Mouse (Mus musculus): ENCODE measurements around the gene Disp1. TPM values are rescaled to one million over a fixed set of nuclear protein-coding genes. Genes with fewer than 3 reads are reported as not detected.

Disp1 gene
- polyA plus RNA-seq, 1 experiment: 5.8 TPM

DNA sequence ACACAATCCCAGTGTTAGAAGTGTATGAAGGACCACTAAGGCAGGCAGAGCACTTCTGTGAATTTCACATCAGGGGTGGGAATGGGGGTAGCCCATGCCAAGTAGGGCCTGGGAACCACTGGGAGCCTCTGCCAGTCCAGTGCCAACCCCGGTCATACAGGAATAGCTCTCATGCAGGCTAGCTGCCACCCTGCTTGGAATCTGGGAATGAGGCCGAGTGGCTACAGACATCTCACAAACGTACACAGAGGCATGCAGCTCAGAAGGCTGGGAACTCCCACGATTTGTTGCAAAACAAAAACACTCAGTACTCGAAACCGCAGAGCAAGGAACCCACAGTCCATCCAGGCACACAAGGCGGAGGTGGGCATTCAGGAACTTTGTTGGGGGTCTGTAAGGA is 153.5 kb downstream of the Disp1 start:
- Histone ChIP-seq H3K27me3 (ENCODE audit: control insufficient read depth, insufficient read depth, low read length) (no peaks in the 10 kb centered on the region), H3K36me3 (ENCODE audit: control insufficient read depth, insufficient read depth, low read length) (no peaks in the 10 kb centered on the region), H3K4me1 (ENCODE audit: control insufficient read depth, insufficient read depth, low read length) (no peaks in the 10 kb centered on the region), H3K27ac (ENCODE audit: control insufficient read depth, insufficient read depth, low read depth, low read length) (no peak overlapping the region), H3K4me3 (ENCODE audit: control insufficient read depth, low read depth, low read length) (no peak overlapping the region)
- no peak for TF ChIP-seq CTCF (IDR thresholded peaks at IDR 0.05; ENCODE audit: control insufficient read depth, insufficient read depth, insufficient replicate concordance, low read depth, low read length)
- no peak for TF ChIP-seq POLR2A (IDR thresholded peaks at IDR 0.05; ENCODE audit: control insufficient read depth, low read depth, low read length)

DNA sequence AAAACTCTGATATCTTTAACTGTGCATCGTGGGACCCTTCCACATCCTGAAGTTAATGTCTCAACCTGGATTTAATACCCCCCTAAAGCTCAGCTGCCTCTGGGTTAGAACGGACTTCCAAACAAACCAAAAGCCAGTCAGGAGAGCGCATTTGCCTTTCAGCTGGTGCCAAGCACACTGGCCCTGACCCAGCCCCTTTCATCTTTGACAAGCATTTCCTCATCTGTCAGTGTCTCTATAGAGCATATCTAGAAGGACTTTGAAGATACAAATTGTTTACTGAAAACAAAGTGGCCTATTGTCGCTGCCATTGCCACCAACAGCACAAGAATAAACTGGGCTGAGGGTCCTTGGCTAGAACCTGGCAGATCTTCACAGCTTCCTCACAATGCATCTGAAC is 154.3 kb downstream of the Disp1 start:
- Histone ChIP-seq H3K36me3 (ENCODE audit: control insufficient read depth, insufficient read depth, low read length) (no peaks in the 10 kb centered on the region), H3K27me3 (ENCODE audit: control insufficient read depth, insufficient read depth, low read length) (no peaks in the 10 kb centered on the region), H3K4me1 (ENCODE audit: control insufficient read depth, insufficient read depth, low read length) (no peaks in the 10 kb centered on the region), H3K27ac (ENCODE audit: control insufficient read depth, insufficient read depth, low read depth, low read length) (no peak overlapping the region), H3K4me3 (ENCODE audit: control insufficient read depth, low read depth, low read length) (no peak overlapping the region)
- no peak for TF ChIP-seq POLR2A (IDR thresholded peaks at IDR 0.05; ENCODE audit: control insufficient read depth, low read depth, low read length)
- TF ChIP-seq CTCF (IDR thresholded peaks at IDR 0.05; ENCODE audit: control insufficient read depth, insufficient read depth, insufficient replicate concordance, low read depth, low read length): no peak

DNA sequence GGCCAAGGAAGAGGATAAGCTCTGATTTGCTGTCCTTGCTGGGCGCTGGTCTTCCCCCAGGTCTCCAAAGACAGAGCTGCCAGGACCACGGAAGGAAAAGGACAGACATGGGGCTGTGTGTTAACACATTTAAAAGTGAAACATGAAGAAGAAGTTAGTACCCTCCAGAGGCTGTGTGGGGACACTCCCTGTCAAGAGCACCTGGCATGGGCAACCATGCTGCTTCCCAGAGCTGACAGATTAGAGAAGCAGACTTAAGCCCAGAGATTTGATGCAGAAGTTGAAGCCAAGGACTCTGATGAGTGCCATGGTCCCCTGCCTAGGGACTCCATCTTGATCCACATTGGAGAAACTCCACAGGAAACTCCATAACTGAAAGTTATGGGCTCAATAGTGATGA is 160.7 kb downstream of the Disp1 start:
- TF ChIP-seq POLR2A (IDR thresholded peaks at IDR 0.05; ENCODE audit: control insufficient read depth, low read depth, low read length): no peak
- no peak for TF ChIP-seq CTCF (IDR thresholded peaks at IDR 0.05; ENCODE audit: control insufficient read depth, insufficient read depth, insufficient replicate concordance, low read depth, low read length)
- H3K27me3 ChIP-seq (ENCODE audit: control insufficient read depth, insufficient read depth, low read length): no peaks in the 10 kb centered on the region

DNA sequence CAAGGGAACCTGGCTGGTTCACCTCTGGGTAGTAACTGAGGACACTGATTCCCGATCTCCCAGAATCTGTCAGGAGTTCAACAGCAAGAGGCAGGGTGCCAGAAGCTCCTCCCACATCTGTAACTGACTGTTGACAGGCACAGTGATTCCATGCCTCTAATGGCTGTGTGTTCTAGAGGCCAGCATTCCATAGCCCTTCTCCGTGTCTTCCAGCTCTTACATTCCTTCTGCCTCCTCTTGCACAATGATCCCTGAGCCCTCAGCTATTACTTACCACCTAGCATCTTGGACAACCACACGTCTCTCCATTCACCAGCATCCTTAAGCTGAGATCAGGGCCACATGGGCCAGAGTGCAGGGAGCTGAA is 165.1 kb downstream of the Disp1 start:
- Histone ChIP-seq H3K27ac (ENCODE audit: control insufficient read depth, insufficient read depth, low read depth, low read length) (no peak overlapping the region), H3K36me3 (ENCODE audit: control insufficient read depth, insufficient read depth, low read length) (no peaks in the 10 kb centered on the region), H3K4me3 (ENCODE audit: control insufficient read depth, low read depth, low read length) (no peak overlapping the region), H3K4me1 (ENCODE audit: control insufficient read depth, insufficient read depth, low read length) (peaks cover 4% of the 10 kb centered on the region), H3K27me3 (ENCODE audit: control insufficient read depth, insufficient read depth, low read length) (no peaks in the 10 kb centered on the region)
- no peak for TF ChIP-seq CTCF (IDR thresholded peaks at IDR 0.05; ENCODE audit: control insufficient read depth, insufficient read depth, insufficient replicate concordance, low read depth, low read length)
- no peak for TF ChIP-seq POLR2A (IDR thresholded peaks at IDR 0.05; ENCODE audit: control insufficient read depth, low read depth, low read length)

More for the DNA sequence above, 160.7 kb downstream of the Disp1 start:
- Histone ChIP-seq H3K4me3 (ENCODE audit: control insufficient read depth, low read depth, low read length) (no peak overlapping the region), H3K4me1 (ENCODE audit: control insufficient read depth, insufficient read depth, low read length) (peaks cover 4% of the 10 kb centered on the region), H3K27ac (ENCODE audit: control insufficient read depth, insufficient read depth, low read depth, low read length) (no peak overlapping the region), H3K36me3 (ENCODE audit: control insufficient read depth, insufficient read depth, low read length) (no peaks in the 10 kb centered on the region)

DNA sequence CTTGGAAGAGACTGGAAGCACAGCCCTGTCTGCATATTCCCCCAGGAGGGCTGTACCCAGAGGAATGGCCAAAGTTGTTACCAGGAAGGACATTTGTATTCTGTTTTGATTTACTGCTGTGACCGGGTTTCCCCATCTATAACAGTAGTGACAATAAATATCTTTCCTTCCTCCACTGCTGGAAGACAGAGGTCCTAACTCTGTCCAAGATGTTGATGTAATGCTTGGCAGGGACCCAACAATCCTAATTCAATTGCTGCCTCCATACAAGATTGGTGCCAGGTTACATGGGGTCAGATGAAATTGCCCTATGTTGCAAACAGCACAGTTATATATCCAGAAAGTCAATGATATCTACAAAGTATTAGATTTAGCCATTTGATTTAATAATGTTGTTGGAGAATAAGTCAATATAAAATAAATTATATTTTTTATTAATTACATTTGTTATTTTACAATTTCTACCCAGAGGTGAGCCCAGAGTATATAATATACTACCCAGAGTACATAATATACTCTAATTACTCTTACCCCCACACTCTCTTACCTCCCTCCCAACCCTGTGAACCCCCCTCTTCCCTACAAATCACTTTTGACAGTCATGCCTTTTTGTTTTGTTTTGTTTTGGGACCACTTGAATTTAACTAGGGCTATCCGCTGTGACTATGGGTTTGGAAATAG is 165.6 kb downstream of the Disp1 start:
- no peak for TF ChIP-seq CTCF (IDR thresholded peaks at IDR 0.05; ENCODE audit: control insufficient read depth, insufficient read depth, insufficient replicate concordance, low read depth, low read length)
- no peak for TF ChIP-seq POLR2A (IDR thresholded peaks at IDR 0.05; ENCODE audit: control insufficient read depth, low read depth, low read length)

DNA sequence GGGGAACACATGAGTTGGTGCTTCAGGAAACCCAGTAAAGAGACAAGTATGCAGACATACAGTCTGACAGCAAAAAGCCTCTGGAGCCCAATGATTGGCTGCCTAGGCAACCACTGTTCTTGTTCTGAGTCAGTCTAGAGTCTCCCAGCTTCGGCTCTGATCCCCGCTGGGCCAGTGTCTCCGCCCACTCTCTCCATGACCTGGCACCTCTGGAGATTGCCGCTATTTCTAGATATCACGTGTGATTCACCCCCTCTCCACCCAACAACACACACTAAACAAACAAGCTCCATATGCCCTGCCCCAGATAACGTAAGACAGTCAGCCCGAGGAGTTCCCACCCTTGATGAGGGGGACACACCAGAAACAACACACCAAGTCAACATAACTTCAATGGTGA is 168.7 kb downstream of the Disp1 start:
- Histone ChIP-seq H3K27me3 (ENCODE audit: control insufficient read depth, insufficient read depth, low read length) (no peaks in the 10 kb centered on the region), H3K4me1 (ENCODE audit: control insufficient read depth, insufficient read depth, low read length) (peaks cover 4% of the 10 kb centered on the region), H3K4me3 (ENCODE audit: control insufficient read depth, low read depth, low read length) (no peak overlapping the region), H3K36me3 (ENCODE audit: control insufficient read depth, insufficient read depth, low read length) (no peaks in the 10 kb centered on the region), H3K27ac (ENCODE audit: control insufficient read depth, insufficient read depth, low read depth, low read length) (no peak overlapping the region)
- TF ChIP-seq CTCF (IDR thresholded peaks at IDR 0.05; ENCODE audit: control insufficient read depth, insufficient read depth, insufficient replicate concordance, low read depth, low read length) (no peak), POLR2A (IDR thresholded peaks at IDR 0.05; ENCODE audit: control insufficient read depth, low read depth, low read length) (no peak)

More for the DNA sequence above, 165.6 kb downstream of the Disp1 start:
- no peak overlapping the region for H3K27ac ChIP-seq (ENCODE audit: control insufficient read depth, insufficient read depth, low read depth, low read length)
- peaks cover 4% of the 10 kb centered on the region for H3K4me1 ChIP-seq (ENCODE audit: control insufficient read depth, insufficient read depth, low read length)
- H3K4me3 ChIP-seq (ENCODE audit: control insufficient read depth, low read depth, low read length): no peak overlapping the region
- H3K27me3 ChIP-seq (ENCODE audit: control insufficient read depth, insufficient read depth, low read length): no peaks in the 10 kb centered on the region
- no peaks in the 10 kb centered on the region for H3K36me3 ChIP-seq (ENCODE audit: control insufficient read depth, insufficient read depth, low read length)

DNA sequence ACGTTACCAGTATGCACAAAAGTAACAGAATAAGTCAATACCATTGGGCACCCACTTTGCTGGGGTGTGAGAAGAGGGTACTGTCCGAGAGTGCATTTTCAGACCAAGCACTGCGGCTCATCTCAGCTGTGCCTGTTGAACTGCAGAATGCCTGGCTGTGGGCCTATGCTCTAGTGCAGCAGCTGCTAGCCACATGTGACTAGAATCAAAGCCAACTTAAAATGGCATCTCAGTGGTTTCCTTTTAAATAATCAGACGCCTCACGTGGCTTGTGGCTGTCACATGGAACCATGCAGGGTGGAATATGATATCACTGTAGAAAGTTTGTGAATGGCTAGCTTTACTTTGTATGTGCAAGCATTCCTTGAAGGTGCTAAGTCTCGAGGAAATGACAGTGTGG is 172.0 kb downstream of the Disp1 start:
- TF ChIP-seq CTCF (IDR thresholded peaks at IDR 0.05; ENCODE audit: control insufficient read depth, insufficient read depth, insufficient replicate concordance, low read depth, low read length) (no peak), POLR2A (IDR thresholded peaks at IDR 0.05; ENCODE audit: control insufficient read depth, low read depth, low read length) (no peak)
- H3K4me1 ChIP-seq (ENCODE audit: control insufficient read depth, insufficient read depth, low read length): no peaks in the 10 kb centered on the region
- H3K36me3 ChIP-seq (ENCODE audit: control insufficient read depth, insufficient read depth, low read length): no peaks in the 10 kb centered on the region
- H3K27me3 ChIP-seq (ENCODE audit: control insufficient read depth, insufficient read depth, low read length): no peaks in the 10 kb centered on the region
- H3K27ac ChIP-seq (ENCODE audit: control insufficient read depth, insufficient read depth, low read depth, low read length): no peak overlapping the region
- no peak overlapping the region for H3K4me3 ChIP-seq (ENCODE audit: control insufficient read depth, low read depth, low read length)

All from testis, adult 2 months (tissue).